Mouse (Mus musculus) forebrain, embryonic 11.5 days (tissue): ENCODE results near the gene Rpl18. TPM values are rescaled to one million over a fixed set of nuclear protein-coding genes. Genes with fewer than 3 reads are reported as not detected.

Experiments
- ATAC-seq: fragments of 200-750 bp; cut with Nextera tagmentation; replicated peaks from 2 replicates; pipeline ENCODE4 v1.8.0; 2017; ENCODE audit warnings: moderate TSS enrichment; ENCODE audit not compliant: low FRiP score
- DNase-seq: peaks from one replicate; pipeline ENCODE4 v3.0.0-alpha.2; 2017; ENCODE audit warnings: low spot score
- H3K27ac ChIP-seq: fragments of 300-500 bp; sonication (generic); 2 replicates; pipeline ENCODE4 v1.5.1; 2014; ENCODE audit warnings: low read depth, low read length
- H3K27me3 ChIP-seq: fragments of 300-500 bp; sonication (generic); 2 replicates; pipeline ENCODE4 v1.6.1; 2014; ENCODE audit warnings: mild to moderate bottlenecking, low read length, mixed read lengths; ENCODE audit not compliant: control insufficient read depth, insufficient read depth
- H3K36me3 ChIP-seq: fragments of 300-500 bp; sonication (generic); 2 replicates; pipeline ENCODE4 v1.6.1; 2014; ENCODE audit warnings: mild to moderate bottlenecking, low read length, moderate library complexity, mixed read lengths; ENCODE audit not compliant: control insufficient read depth, insufficient read depth
- H3K4me1 ChIP-seq: fragments of 300-500 bp; sonication (generic); replicated peaks from 2 replicates; pipeline ENCODE4 v1.6.1; 2014; ENCODE audit warnings: low read length, mixed read lengths; ENCODE audit not compliant: control insufficient read depth, insufficient read depth
- H3K4me2 ChIP-seq: fragments of 300-500 bp; sonication (generic); 2 replicates; pipeline ENCODE4 v1.6.1; 2014; ENCODE audit warnings: low read depth, mild to moderate bottlenecking, low read length, moderate library complexity, mixed read lengths; ENCODE audit not compliant: severe bottlenecking
- H3K4me3 ChIP-seq: fragments of 300-500 bp; sonication (generic); 2 replicates; pipeline ENCODE4 v1.5.1; 2014; ENCODE audit warnings: low read depth, low read length
- H3K9ac ChIP-seq: fragments of 300-500 bp; sonication (generic); 2 replicates; pipeline ENCODE4 v1.6.1; 2014; ENCODE audit warnings: low read length
- H3K9me3 ChIP-seq: fragments of 300-500 bp; sonication (generic); 2 replicates; pipeline ENCODE4 v1.6.1; 2016; ENCODE audit warnings: low read length, mixed read lengths; ENCODE audit not compliant: control insufficient read depth
- WGBS: fragments of 180-500 bp; shearing (Covaris S2); extraction: QIAGEN DNeasy Blood & Tissue Kit; methylation state at CpG from one replicate; pipeline ENCODE4 v1.1.7; 2014; 5-methylcytosine and 5-hydroxymethylcytosine counted together
- polyA plus RNA-seq: library from polyadenylated mRNA; unstranded; fragments of >200 nt; fragmentation: Nextera tagmentation; extraction: Ambion mirVana; gene quantifications from 2 replicates; pipeline ENCODE4 v1.2.1, GENCODE M21; 2014

Gene Rpl18
- polyA plus RNA-seq, result 936 and 958 TPM in 2 replicates

DNA sequence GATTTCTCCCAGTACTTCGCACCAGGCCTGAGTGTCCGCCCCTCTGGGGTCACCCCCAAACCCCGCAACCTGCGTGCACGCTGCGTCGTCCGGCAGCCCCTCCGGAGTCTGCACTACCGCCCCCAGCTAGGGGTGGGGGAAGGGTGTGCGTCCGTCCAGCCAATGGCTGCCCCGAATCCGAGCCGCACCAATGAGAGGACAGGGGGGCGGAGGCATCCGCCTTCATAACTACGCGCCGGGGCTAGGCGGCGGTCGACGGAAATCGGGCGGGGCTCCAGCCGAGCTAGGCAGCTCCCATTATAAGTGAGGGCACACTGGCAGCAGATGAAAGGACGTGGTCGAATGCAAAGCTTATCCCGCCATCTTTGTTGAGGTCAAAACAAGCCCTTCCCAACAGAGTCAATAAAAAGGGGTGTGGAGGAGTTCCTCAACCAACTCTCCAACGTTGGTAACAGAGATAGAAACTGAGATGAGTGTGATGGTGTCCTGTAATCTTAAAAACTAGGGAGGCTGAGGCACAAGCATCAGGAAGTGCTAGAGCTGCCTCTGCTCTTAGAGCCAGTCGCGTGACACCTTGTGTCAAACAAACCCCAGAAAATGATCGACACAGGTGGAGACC, at the start of gene Rpl18:
TSS of gene Rpl18 (plus strand) at position 368 of the 619 bp plus-strand sequence.
- DNase-seq (peak; percentile 97), ATAC-seq (peak; percentile 92)
- Histone ChIP-seq H3K27ac (0 out of 2 replicates have a peak within 1 kb of the TSS, but pooled peaks have one; percentile 21), H3K4me1 (peaks cover 25% of the 10 kb centered on the region), H3K9me3 (no peaks in the 10 kb centered on the region), H3K4me3 (peak within 1 kb of the TSS; percentile 60), H3K27me3 (no peaks in the 10 kb centered on the region), H3K9ac (peak within 1 kb of the TSS; percentile 62), H3K4me2 (peak within 1 kb of the TSS; percentile 85), H3K36me3 (peaks cover 26% of the 10 kb centered on the region; the same call in 1 of the 2 replicates)
- 8% methylated on average over 34 of the region's 34 CpGs for WGBS

DNA sequence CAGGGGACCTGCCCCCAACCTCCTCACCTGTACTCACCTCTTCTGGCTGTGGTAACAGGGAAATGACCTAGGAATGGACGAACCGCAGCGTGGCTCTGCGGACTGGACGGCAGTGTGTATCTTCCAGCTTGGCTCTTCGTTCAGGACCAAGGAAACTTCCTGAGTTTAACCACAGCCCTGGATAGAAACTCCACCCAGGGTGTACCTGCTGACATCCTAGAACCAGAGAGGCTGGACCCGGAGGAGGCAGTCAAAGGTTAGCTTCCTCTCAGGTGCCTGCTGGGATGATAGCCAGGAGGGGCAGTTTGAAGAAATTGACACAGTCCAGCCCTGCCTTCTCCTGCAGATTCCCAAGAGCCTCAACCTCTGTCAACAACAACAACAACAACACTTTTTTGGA, 49.1 kb upstream of the Rpl18 start, which contains the start of gene Fut2:
TSS of gene Fut2 (minus strand) at position 234 of the 400 bp plus-strand sequence.
- H3K27ac ChIP-seq, result no peak within 1 kb of the TSS
- no peaks in the 10 kb centered on the region for H3K9me3 ChIP-seq
- H3K4me1 ChIP-seq, result no peaks in the 10 kb centered on the region
- H3K9ac ChIP-seq, result no peak within 1 kb of the TSS
- WGBS, result 85% methylated on average over 7 of the region's 7 CpGs
- DNase-seq, result no peak
- H3K27me3 ChIP-seq, result no peaks in the 10 kb centered on the region
- H3K36me3 ChIP-seq, result no peaks in the 10 kb centered on the region
- H3K4me2 ChIP-seq, result no peak within 1 kb of the TSS
- no peak within 1 kb of the TSS for H3K4me3 ChIP-seq
- no peak for ATAC-seq

DNA sequence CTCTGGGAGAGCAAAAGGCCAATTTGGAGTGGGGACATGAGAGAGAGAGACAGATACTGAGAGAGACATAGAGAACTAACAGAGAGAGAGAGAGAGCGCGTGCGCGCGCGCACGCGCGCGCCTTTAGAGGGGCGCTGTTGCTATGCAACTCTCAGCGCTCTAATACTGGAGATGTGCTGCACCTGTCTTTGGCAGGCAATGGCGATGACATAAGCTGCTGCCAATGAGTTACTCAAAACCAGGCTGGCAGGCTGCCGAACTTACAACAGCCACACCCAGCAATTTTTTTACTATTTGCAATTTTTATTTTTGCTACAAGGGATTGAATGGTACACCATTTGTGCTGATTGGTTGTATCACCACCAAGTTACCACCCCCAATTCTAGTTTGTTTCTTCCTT, 47.5 kb upstream of the Rpl18 start:
- DNase-seq (no peak), ATAC-seq (no peak)
- Histone ChIP-seq H3K4me3 (no peak overlapping the region), H3K27me3 (no peaks in the 10 kb centered on the region), H3K9me3 (no peaks in the 10 kb centered on the region), H3K27ac (no peak overlapping the region), H3K36me3 (no peaks in the 10 kb centered on the region), H3K4me1 (no peaks in the 10 kb centered on the region), H3K9ac (no peak overlapping the region), H3K4me2 (no peak overlapping the region)
- WGBS, result 80% methylated on average over 14 of the region's 14 CpGs

DNA sequence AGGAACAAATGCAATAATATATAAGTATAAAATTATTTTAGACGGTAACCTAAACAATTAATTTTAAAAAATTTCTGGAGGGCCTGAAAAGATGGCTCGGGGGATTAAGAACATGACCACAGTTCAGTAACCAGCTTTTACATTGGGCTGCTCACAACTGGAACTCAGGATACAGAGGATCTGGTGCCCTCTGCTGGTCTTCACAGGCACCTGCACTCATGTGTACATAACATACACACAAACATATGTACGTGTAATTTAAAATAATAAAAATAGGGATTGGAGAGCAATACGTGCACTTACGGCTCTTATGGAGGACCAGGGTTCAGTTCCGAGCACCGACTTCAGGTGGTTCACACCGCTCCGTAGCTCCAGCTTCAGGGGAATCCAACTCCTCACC, 46.3 kb upstream of the Rpl18 start:
- Histone ChIP-seq H3K4me3 (no peak overlapping the region), H3K27me3 (no peaks in the 10 kb centered on the region), H3K4me2 (no peak overlapping the region), H3K27ac (no peak overlapping the region), H3K4me1 (no peaks in the 10 kb centered on the region), H3K9ac (no peak overlapping the region), H3K9me3 (no peaks in the 10 kb centered on the region), H3K36me3 (no peaks in the 10 kb centered on the region)
- 96% methylated on average over 9 of the region's 9 CpGs for whole genome bisulfite sequencing
- ATAC-seq (no peak), DNase-seq (no peak)

DNA sequence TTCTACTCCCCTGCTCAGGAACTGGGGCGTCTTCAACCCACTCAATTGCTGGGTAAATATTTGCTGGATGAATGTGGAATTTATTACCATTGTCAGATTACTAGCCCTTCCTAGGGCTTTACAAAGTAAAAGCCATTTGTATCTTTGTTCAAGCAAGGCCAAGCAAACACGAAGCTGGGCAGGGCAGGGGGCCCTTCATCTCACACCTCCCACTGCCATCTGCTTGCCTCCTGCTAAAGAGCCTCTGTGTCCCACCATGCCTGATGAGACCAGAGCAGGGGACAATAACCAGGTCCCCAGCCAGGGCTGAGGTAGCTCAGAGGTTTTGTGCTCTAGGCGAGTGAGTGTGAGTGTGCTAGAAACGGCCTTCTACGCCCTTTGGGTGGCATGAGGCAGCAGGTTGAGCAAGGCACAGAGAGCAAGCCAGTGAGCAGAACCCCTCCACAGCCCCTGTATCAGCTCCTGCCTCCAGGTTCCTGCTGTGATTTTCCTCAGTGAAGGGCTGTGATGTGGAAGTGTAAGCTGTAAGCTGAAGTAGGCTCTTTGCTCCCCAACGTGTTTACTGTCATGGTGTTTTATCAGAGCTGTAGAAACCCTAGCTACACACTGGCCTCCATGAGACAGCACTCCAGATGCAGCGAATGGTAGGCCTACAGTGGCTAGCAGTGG, 37.5 kb upstream of the Rpl18 start:
- Histone ChIP-seq H3K4me3 (no peak overlapping the region), H3K4me2 (no peak overlapping the region), H3K4me1 (no peaks in the 10 kb centered on the region; the same call in 1 of the 2 replicates), H3K27me3 (no peaks in the 10 kb centered on the region), H3K9me3 (no peaks in the 10 kb centered on the region), H3K9ac (no peak overlapping the region), H3K27ac (no peak overlapping the region), H3K36me3 (no peaks in the 10 kb centered on the region)
- ATAC-seq (no peak), DNase-seq (no peak)
- 85% methylated on average over 7 of the region's 7 CpGs for WGBS

DNA sequence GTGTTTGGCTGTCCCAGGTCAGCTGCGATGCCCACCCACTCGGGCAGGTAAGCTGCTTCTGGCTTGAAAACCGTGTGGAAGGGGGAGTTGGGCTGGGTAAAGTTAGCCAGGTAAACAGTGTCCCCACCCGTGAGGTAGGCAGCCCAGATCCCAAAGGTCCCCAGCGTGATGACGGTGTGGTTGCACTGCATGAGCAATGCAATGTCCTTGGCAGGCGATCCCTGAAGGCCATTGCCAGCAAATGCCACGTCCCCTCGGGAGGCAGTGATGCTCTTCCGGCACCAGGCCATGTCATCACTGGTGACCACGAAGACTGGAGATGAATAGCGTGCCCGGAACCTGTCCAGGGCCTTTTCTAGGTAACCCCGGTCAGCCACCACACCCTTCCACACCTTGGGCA, 36.7 kb upstream of the Rpl18 start:
- no peak for DNase-seq
- 89% methylated on average over 14 of the region's 14 CpGs for WGBS
- no peak for ATAC-seq

DNA sequence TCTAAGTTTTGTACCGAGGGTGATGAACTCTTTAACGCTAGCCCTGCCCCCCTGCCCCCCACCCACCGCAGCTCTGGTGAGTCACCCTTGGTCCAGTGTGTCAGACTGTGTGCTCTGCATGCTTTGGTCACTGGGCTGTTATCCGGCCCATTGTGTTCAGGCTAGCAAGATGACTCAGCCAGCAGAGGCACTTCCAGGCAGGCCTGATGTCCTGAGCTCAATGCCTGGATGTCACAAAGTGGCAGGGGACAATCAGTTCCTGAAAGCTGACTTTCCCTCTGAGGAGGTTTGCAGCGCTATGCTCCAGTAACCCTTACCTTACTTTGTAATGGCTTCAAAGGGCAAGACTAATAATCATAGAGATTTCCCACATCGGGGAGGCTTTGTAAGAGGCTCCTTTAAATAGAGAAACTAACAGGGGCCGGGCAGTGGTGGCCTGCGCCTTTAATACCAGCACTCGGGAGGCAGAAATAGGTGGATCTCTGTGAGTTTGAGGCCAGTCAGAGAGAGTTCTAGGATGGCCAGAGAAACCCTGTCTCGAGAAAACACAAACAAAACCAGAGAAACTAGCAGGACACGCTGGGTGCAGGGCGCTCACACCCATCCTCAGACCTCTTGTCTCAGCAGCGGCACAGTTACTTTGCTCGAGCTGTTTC, 35.2 kb upstream of the Rpl18 start:
- no peak for DNase-seq
- 65% methylated on average over 14 of the region's 14 CpGs for WGBS
- H3K27ac ChIP-seq, result no peak overlapping the region
- no peaks in the 10 kb centered on the region; the same call in 1 of the 2 replicates for H3K4me1 ChIP-seq
- H3K9me3 ChIP-seq, result no peaks in the 10 kb centered on the region
- no peak overlapping the region for H3K4me2 ChIP-seq
- ATAC-seq, result no peak
- H3K9ac ChIP-seq, result no peak overlapping the region
- H3K27me3 ChIP-seq, result no peaks in the 10 kb centered on the region
- no peaks in the 10 kb centered on the region for H3K36me3 ChIP-seq
- H3K4me3 ChIP-seq, result no peak overlapping the region

More for the DNA sequence above, 36.7 kb upstream of the Rpl18 start:
- Histone ChIP-seq H3K36me3 (no peaks in the 10 kb centered on the region), H3K27ac (no peak overlapping the region), H3K4me3 (no peak overlapping the region), H3K9ac (no peak overlapping the region), H3K9me3 (no peaks in the 10 kb centered on the region), H3K27me3 (no peaks in the 10 kb centered on the region), H3K4me1 (no peaks in the 10 kb centered on the region; the same call in 1 of the 2 replicates), H3K4me2 (no peak overlapping the region)

DNA sequence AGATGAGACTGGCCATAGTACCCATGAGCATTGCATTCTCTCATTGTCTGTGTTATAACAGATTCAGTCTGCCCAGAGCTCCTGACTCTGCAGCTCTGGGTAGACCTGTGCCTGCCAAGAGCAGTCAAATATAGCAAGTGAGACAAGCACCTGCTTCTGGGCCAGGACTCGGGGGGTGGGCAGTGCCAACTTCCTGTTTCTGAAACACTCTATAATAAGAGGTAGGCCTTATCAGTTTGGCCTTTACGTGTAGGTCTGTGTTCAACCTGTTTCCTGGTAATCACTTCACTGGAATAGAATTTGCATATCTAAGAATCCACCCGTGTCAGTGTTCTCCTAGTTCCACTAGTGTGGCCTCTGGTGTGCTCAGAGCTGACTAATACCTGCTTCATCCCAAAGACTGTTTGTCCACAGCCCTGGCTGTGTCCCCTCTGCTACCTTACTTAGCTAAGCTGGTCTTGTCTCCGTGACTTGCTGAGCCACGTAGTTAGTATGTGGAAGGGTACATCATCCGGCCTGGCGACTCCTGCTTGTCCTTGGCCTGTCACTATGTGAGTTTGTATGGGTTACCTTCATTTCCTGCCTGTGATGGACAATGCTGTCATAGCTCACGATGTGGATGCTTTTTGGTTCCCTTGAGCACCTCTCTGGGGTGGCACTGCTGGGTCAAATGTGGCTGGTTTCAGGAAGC, 34.1 kb upstream of the Rpl18 start:
- no peak overlapping the region for H3K27ac ChIP-seq
- no peaks in the 10 kb centered on the region for H3K27me3 ChIP-seq
- no peak overlapping the region for H3K9ac ChIP-seq
- H3K36me3 ChIP-seq, result no peaks in the 10 kb centered on the region
- ATAC-seq (no peak), DNase-seq (no peak)
- WGBS, result 87% methylated on average over 8 of the region's 8 CpGs
- no peaks in the 10 kb centered on the region for H3K9me3 ChIP-seq
- H3K4me1 ChIP-seq, result no peaks in the 10 kb centered on the region; the same call in 1 of the 2 replicates
- no peak overlapping the region for H3K4me3 ChIP-seq
- no peak overlapping the region for H3K4me2 ChIP-seq
